Mouse (Mus musculus) CH12.LX (cell line): ENCODE results near the gene Fnip1. TPM values are rescaled to one million over a fixed set of nuclear protein-coding genes. Genes with fewer than 3 reads are reported as not detected.

Source experiments
- DNase-seq: peaks from one replicate; pipeline ENCODE4 v3.0.0-alpha.2; 2013; ENCODE audit errors: extremely low read depth
- H3K27ac ChIP-seq: 2 replicates; pipeline ENCODE4 v1.5.1; 2012; ENCODE audit warnings: low read depth, mild to moderate bottlenecking, control low read depth, moderate library complexity; ENCODE audit not compliant: insufficient read depth
- H3K27me3 ChIP-seq: replicated peaks from 2 replicates; pipeline ENCODE3; 2012; ENCODE audit warnings: inconsistent platforms
- H3K36me3 ChIP-seq, 2 experiments: replicated peaks in 1 of 2; 2 replicates each; pipeline versions ENCODE3 to v1.6.1; 2012; ENCODE audit warnings: inconsistent platforms in 1 of 2, low read length in 1 of 2, mild to moderate bottlenecking in 1 of 2, mixed read lengths in 1 of 2, moderate library complexity in 1 of 2; ENCODE audit not compliant: control insufficient read depth in 1 of 2, insufficient read depth in 1 of 2
- H3K4me1 ChIP-seq, 2 experiments: 2 replicates each; pipeline ENCODE4 v1.6.1; 2012; ENCODE audit warnings: inconsistent platforms in 1 of 2, moderate library complexity in 1 of 2; ENCODE audit not compliant: insufficient read depth in 2 of 2, control insufficient read depth in 1 of 2
- H3K4me2 ChIP-seq: 2 replicates; pipeline ENCODE4 v1.6.1; 2012; ENCODE audit warnings: low read depth, mild to moderate bottlenecking, control low read depth; ENCODE audit not compliant: poor library complexity, insufficient read depth, severe bottlenecking
- H3K4me3 ChIP-seq, 3 experiments: fragments of 150-350 bp in 1 of 3; sonication (generic) in 1 of 3; replicated peaks in 1 of 3; 2 replicates each; pipeline versions ENCODE3 to v1.5.1; 2011 to 2012; ENCODE audit warnings: low read depth in 2 of 3, low read length in 2 of 3, mild to moderate bottlenecking in 2 of 3, moderate library complexity in 2 of 3, control low read depth in 1 of 3, improper control_type of control experiment in 1 of 3, inconsistent platforms in 1 of 3, mixed read lengths in 1 of 3; ENCODE audit not compliant: poor library complexity in 1 of 3
- H3K79me2 ChIP-seq: replicated peaks from 2 replicates; pipeline ENCODE4 v1.6.1; 2012; ENCODE audit warnings: mild to moderate bottlenecking, moderate library complexity; ENCODE audit not compliant: control insufficient read depth, poor library complexity, insufficient read depth, severe bottlenecking; ENCODE audit errors: extremely low read depth
- H3K9ac ChIP-seq: 2 replicates; pipeline ENCODE4 v1.6.1; 2012; ENCODE audit warnings: low read depth, mild to moderate bottlenecking, control low read depth, moderate library complexity; ENCODE audit not compliant: insufficient read depth
- H3K9me3 ChIP-seq: replicated peaks from 2 replicates; pipeline ENCODE3; 2012; ENCODE audit warnings: low read length, inconsistent platforms, mixed read lengths
- CHD2 ChIP-seq: IDR thresholded peaks from 2 replicates; pipeline ENCODE4 v1.6.1; 2011; ENCODE audit warnings: low read length, improper control_type of control experiment
- ELF1 ChIP-seq: IDR thresholded peaks from 2 replicates; pipeline ENCODE4 v1.6.1; 2014; ENCODE audit warnings: low read depth, mild to moderate bottlenecking, inconsistent platforms, low read length, improper control_type of control experiment
- EP300 ChIP-seq: IDR thresholded peaks from 2 replicates; pipeline ENCODE4 v1.6.1; 2011; ENCODE audit warnings: low read length, improper control_type of control experiment
- ETS1 ChIP-seq: conservative IDR thresholded peaks from 2 replicates; pipeline ENCODE4 v1.6.1; 2012; ENCODE audit warnings: low read depth, mild to moderate bottlenecking, inconsistent platforms, low read length, improper control_type of control experiment, moderate library complexity
- MAFK ChIP-seq: IDR thresholded peaks from 2 replicates; pipeline ENCODE4 v1.6.1; 2011; ENCODE audit warnings: low read length, improper control_type of control experiment; ENCODE audit not compliant: insufficient replicate concordance
- MAX ChIP-seq: IDR thresholded peaks from 2 replicates; pipeline ENCODE4 v1.6.1; 2011; ENCODE audit warnings: low read length, improper control_type of control experiment
- MEF2A ChIP-seq: IDR thresholded peaks from 2 replicates; pipeline ENCODE4 v1.6.1; 2014; ENCODE audit warnings: low read depth, mild to moderate bottlenecking, inconsistent platforms, low read length, improper control_type of control experiment, borderline replicate concordance
- MXI1 ChIP-seq: IDR thresholded peaks from 2 replicates; pipeline ENCODE4 v1.6.1; 2011; ENCODE audit warnings: mild to moderate bottlenecking, low read depth, low read length, improper control_type of control experiment
- MYC ChIP-seq: IDR thresholded peaks from 2 replicates; pipeline ENCODE4 v1.6.1; 2011; ENCODE audit warnings: low read depth, mild to moderate bottlenecking, improper control_type of control experiment, low read length
- NELFE ChIP-seq: IDR thresholded peaks from 2 replicates; pipeline ENCODE4 v1.6.1; 2011; ENCODE audit warnings: low read depth, low read length, improper control_type of control experiment
- NRF1 ChIP-seq: IDR thresholded peaks from 2 replicates; pipeline ENCODE4 v1.6.1; 2014; ENCODE audit warnings: low read depth, mild to moderate bottlenecking, inconsistent platforms, low read length, improper control_type of control experiment, moderate library complexity
- PAX5 ChIP-seq: IDR thresholded peaks from 2 replicates; pipeline ENCODE4 v1.6.1; 2012; ENCODE audit warnings: low read length, inconsistent platforms, mixed read lengths
- RAD21 ChIP-seq: IDR thresholded peaks from 2 replicates; pipeline ENCODE4 v1.6.1; 2011; ENCODE audit warnings: low read depth, mild to moderate bottlenecking, low read length, improper control_type of control experiment, moderate library complexity
- SMC3 ChIP-seq: IDR thresholded peaks from 2 replicates; pipeline ENCODE4 v1.6.1; 2011; ENCODE audit warnings: low read depth, low read length, improper control_type of control experiment
- TBP ChIP-seq: conservative IDR thresholded peaks from 2 replicates; pipeline ENCODE4 v1.6.1; 2011; ENCODE audit warnings: low read depth, low read length, improper control_type of control experiment
- USF1 ChIP-seq: IDR thresholded peaks from 2 replicates; pipeline ENCODE4 v1.6.1; 2014; ENCODE audit warnings: low read depth, mild to moderate bottlenecking, inconsistent platforms, low read length, improper control_type of control experiment
- USF2 ChIP-seq: conservative IDR thresholded peaks from 2 replicates; pipeline ENCODE4 v1.6.1; 2011; ENCODE audit warnings: low read depth, low read length, improper control_type of control experiment
- ZC3H11A ChIP-seq: IDR thresholded peaks from 2 replicates; pipeline ENCODE4 v1.6.1; 2012; ENCODE audit warnings: low read depth, mild to moderate bottlenecking, inconsistent platforms, low read length, improper control_type of control experiment
- dilution Hi-C: fragments of 300-500 bp; cut with MboI; formaldehyde crosslinking; loops from 2 replicates; pipeline ENCODE4 v1.14.3; 2020; ENCODE audit warnings: low sequenced_read_pairs; ENCODE audit not compliant: extremely low pct_unique_long_range_greater_than_20kb, extremely low pct_ligation_motif_present
- in situ Hi-C: fragments of 300-500 bp; cut with MboI; formaldehyde crosslinking; loops from 3 replicates; pipeline ENCODE4 v1.14.3; 2019; ENCODE audit warnings: low sequenced_read_pairs, low pct_ligation_motif_present, low pct_unique_long_range_greater_than_20kb, mixed read lengths
- polyA plus RNA-seq: library from polyadenylated mRNA; unstranded; fragments of >175 nt; gene quantifications from 2 replicates; pipeline ENCODE4 v1.2.1, GENCODE M21; 2012; ENCODE audit warnings: low read depth; ENCODE audit not compliant: insufficient read length
- total RNA-seq, 2 experiments: library from RNA; depleted of rRNA; stranded (reverse); fragments of 300-350 nt in 1 of 2; fragments of >200 nt in 1 of 2; gene quantifications; 2 replicates each; pipeline ENCODE4 v1.2.3; 2012 to 2014

The Fnip1 gene
- total and polyA plus RNA-seq, 3 experiments: 15.4 to 24.5 (median 21.8) TPM

DNA sequence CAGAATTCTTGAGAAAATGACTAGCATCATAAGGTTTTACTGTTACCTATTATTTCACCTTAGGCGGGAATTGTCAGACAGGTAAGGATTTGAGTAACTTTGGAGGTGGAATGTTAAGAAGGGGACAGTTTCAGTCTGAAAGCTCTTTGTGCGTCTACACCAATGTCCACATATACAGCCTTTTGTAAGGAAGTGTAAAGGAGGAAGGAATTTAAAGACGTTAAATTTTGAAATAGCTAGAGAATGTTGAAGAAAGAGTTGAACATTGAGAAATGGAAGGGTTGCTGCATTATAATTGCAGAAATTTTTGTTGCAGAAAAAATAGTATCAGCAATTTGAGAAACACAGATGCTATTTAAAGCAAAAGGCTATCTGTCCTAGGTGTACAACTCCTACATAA is 48.0 kb downstream of the Fnip1 start:
- dilution Hi-C loops: no loop called here
- Histone ChIP-seq H3K4me1 (no peaks in the 10 kb centered on the region), H3K9ac (no peak overlapping the region), H3K79me2 (no peaks in the 10 kb centered on the region), H3K36me3 (peaks cover 8 to 51% of the 10 kb centered on the region in 2 experiments), H3K4me2 (no peak overlapping the region), H3K27ac (no peak overlapping the region), H3K9me3 (no peaks in the 10 kb centered on the region), H3K27me3 (no peaks in the 10 kb centered on the region), H3K4me3 (no peak overlapping the region)
- in situ Hi-C loops: no loop called here
- TF ChIP-seq SMC3 (no peak), RAD21 (no peak)
- no peak for DNase-seq

DNA sequence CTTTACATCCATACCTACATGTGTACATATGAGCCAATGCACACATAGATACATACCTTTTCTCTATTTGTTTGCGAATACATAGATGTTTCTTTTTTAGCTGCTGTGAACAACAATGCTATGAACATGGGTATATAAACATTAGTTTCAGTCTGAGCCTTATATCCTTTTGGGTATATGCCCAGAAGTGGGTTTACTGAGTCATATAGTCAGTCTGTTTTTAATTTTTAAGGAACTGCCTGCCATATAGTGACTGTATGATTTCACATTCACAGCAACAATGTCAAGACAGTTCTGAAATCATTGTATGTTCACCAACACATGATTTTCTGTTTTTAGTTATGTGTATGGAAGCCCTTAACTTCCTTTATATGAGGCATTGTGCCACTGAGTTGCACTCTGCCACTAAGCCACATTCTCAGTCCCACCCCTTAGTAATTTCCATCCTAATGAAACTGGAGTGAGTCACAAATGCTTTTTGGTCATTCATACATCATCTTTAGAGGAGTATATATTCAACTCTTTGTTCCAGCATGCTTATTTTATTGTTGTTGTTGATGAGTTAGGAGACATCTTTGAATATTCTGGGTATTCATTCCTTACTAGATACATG is 54.1 kb downstream of the Fnip1 start:
- Histone ChIP-seq H3K27me3 (no peaks in the 10 kb centered on the region), H3K36me3 (peaks cover 11 to 60% of the 10 kb centered on the region in 2 experiments), H3K4me1 (peaks cover 2 to 27% of the 10 kb centered on the region in 2 experiments; a peak in 2 of 4 replicates), H3K4me2 (no peak overlapping the region), H3K27ac (0 out of 2 replicates have a peak overlapping the region, but pooled peaks have one; percentile 37), H3K9me3 (no peaks in the 10 kb centered on the region), H3K4me3 (no peak overlapping the region), H3K9ac (no peak overlapping the region), H3K79me2 (peaks cover 2% of the 10 kb centered on the region; the same call in 1 of the 2 replicates)
- dilution Hi-C loops: no loop called here
- in situ Hi-C loops: no loop called here
- DNase-seq: peak; percentile 44
- TF ChIP-seq CHD2 (no peak), MEF2A (peak; percentile 68; the same call in 1 of the 2 replicates), EP300 (peak; percentile 36; the same call in 1 of the 2 replicates), NELFE (no peak)

DNA sequence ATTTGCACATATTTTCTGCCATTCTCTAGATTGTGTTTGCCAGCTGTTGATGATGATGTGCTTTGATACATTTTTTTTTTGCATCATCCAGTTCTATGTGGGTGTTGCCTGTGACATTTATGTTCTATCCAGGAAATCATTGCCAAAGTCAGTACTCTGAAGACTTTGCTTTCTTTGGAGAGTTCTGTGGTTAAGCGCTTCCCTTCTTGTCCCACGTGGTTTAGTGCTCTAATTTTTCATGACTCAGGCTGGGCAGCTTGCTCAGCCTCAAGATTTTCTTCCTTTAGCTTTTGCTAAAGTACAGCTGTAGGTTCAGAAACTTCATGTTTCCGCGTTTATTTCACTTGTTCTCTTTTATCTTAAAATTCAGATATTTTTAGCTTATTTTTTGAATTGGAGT is 54.6 kb downstream of the Fnip1 start:
- Histone ChIP-seq H3K9ac (no peak overlapping the region), H3K79me2 (peaks cover 2% of the 10 kb centered on the region; the same call in 1 of the 2 replicates), H3K36me3 (peaks cover 11 to 58% of the 10 kb centered on the region in 2 experiments), H3K4me1 (peaks cover 2 to 29% of the 10 kb centered on the region in 2 experiments; a peak in 2 of 4 replicates), H3K27ac (no peak overlapping the region), H3K4me2 (no peak overlapping the region), H3K4me3 (no peak overlapping the region), H3K27me3 (no peaks in the 10 kb centered on the region), H3K9me3 (no peaks in the 10 kb centered on the region)
- dilution Hi-C loops (no loop called here), in situ Hi-C loops (no loop called here)
- peak; percentile 77 for DNase-seq
- peak; percentile 88 for TF ChIP-seq MAX
- TF ChIP-seq MAFK: peak; percentile 25; the same call in 1 of the 2 replicates
- TF ChIP-seq ELF1: 0 out of 2 replicates have a peak, but pooled peaks have one; percentile 9
- TF ChIP-seq MYC: peak; percentile 90
- 0 out of 2 replicates have a peak, but pooled peaks have one; percentile 23 for TF ChIP-seq TBP
- no peak for TF ChIP-seq CHD2
- peak; percentile 62 for TF ChIP-seq USF1
- TF ChIP-seq NRF1: no peak
- TF ChIP-seq ZC3H11A: no peak
- TF ChIP-seq SMC3: no peak
- peak; percentile 72; the same call in 1 of the 2 replicates for TF ChIP-seq MXI1
- peak; percentile 41; the same call in 1 of the 2 replicates for TF ChIP-seq EP300
- TF ChIP-seq PAX5: no peak
- TF ChIP-seq ETS1: peak; percentile 52; the same call in 1 of the 2 replicates
- peak; percentile 50 for TF ChIP-seq USF2
